Mouse (Mus musculus) kidney, embryonic 16.5 days (tissue): ENCODE measurements around the gene Selenok. TPM values are rescaled to one million over a fixed set of nuclear protein-coding genes. Genes with fewer than 3 reads are reported as not detected.
A peak's percentile ranks its signal among the peaks of the same experiment; 100 is the strongest.

Experiments used
- ATAC-seq: fragments of 200-750 bp; cut with Nextera tagmentation; 2 replicates; pipeline ENCODE4 v1.8.0; 2017; ENCODE audit warnings: moderate TSS enrichment; ENCODE audit not compliant: low FRiP score, low TSS enrichment
- H3K27ac ChIP-seq: fragments of 300-500 bp; sonication (generic); 2 replicates; pipeline ENCODE4 v1.5.1; 2014; ENCODE audit warnings: low read length
- H3K27me3 ChIP-seq: fragments of 300-500 bp; sonication (generic); 2 replicates; pipeline ENCODE4 v1.6.1; 2014; ENCODE audit warnings: low read length, control low read depth, mixed read lengths; ENCODE audit not compliant: insufficient read depth
- H3K36me3 ChIP-seq: fragments of 300-500 bp; sonication (generic); 2 replicates; pipeline ENCODE4 v1.6.1; 2014; ENCODE audit warnings: low read length, control low read depth, mixed read lengths; ENCODE audit not compliant: insufficient read depth
- H3K4me1 ChIP-seq: fragments of 300-500 bp; sonication (generic); 2 replicates; pipeline ENCODE4 v1.6.1; 2014; ENCODE audit warnings: low read length, control low read depth, mixed read lengths; ENCODE audit not compliant: insufficient read depth
- H3K4me2 ChIP-seq: fragments of 300-500 bp; sonication (generic); replicated peaks from 2 replicates; pipeline ENCODE4 v1.6.1; 2014; ENCODE audit warnings: low read depth, low read length
- H3K4me3 ChIP-seq: fragments of 300-500 bp; sonication (generic); 2 replicates; pipeline ENCODE4 v1.5.1; 2014; ENCODE audit warnings: mild to moderate bottlenecking, low read length
- H3K9ac ChIP-seq: fragments of 300-500 bp; sonication (generic); replicated peaks from 2 replicates; pipeline ENCODE4 v1.6.1; 2014; ENCODE audit warnings: low read length
- H3K9me3 ChIP-seq: fragments of 300-500 bp; sonication (generic); 2 replicates; pipeline ENCODE4 v1.6.1; 2016; ENCODE audit warnings: low read length, control low read depth
- WGBS: fragments of 180-500 bp; shearing (Covaris S2); extraction: QIAGEN DNeasy Blood & Tissue Kit; methylation state at CpG from one replicate; pipeline ENCODE4 v1.1.7; 2014; 5-methylcytosine and 5-hydroxymethylcytosine counted together
- polyA plus RNA-seq: library from polyadenylated mRNA; unstranded; fragments of >200 nt; fragmentation: Nextera tagmentation; extraction: Ambion mirVana; gene quantifications from 2 replicates; pipeline ENCODE4 v1.2.1, GENCODE M21; 2015

Gene Selenok
- polyA plus RNA-seq, 1 experiment from 2014 or later = 260 TPM

- H3K4me2 ChIP-seq = no peak overlapping the region
- H3K4me3 ChIP-seq = no peak overlapping the region
- no peak overlapping the region for H3K27ac ChIP-seq
- no peak overlapping the region for H3K9ac ChIP-seq
- H3K36me3 ChIP-seq = no peaks in the 10 kb centered on the region
- H3K9me3 ChIP-seq = no peaks in the 10 kb centered on the region
- no peaks in the 10 kb centered on the region for H3K4me1 ChIP-seq
- no peaks in the 10 kb centered on the region for H3K27me3 ChIP-seq
- no peak for ATAC-seq
These were observed 10.7 kb upstream of the Selenok start for GRCm38 (mm10) chr14:29957393-29957792.

- WGBS = 68% methylated on average over 7 of the region's 7 CpGs
- Histone ChIP-seq H3K4me3 (peak overlapping the region; percentile 79), H3K4me2 (peak overlapping the region; percentile 55), H3K4me1 (peaks cover 15% of the 10 kb centered on the region), H3K9ac (peak overlapping the region; percentile 51), H3K27me3 (no peaks in the 10 kb centered on the region), H3K9me3 (no peaks in the 10 kb centered on the region), H3K36me3 (peaks cover 26% of the 10 kb centered on the region), H3K27ac (peak overlapping the region; percentile 6)
- ATAC-seq = 0 out of 2 replicates have a peak, but pooled peaks have one; percentile 1
These were observed 497 bp upstream of the Selenok start for GRCm38 (mm10) chr14:29967611-29968010.

- Histone ChIP-seq H3K36me3 (peaks cover 52% of the 10 kb centered on the region), H3K27me3 (no peaks in the 10 kb centered on the region), H3K4me2 (no peak overlapping the region), H3K4me1 (peaks cover 15% of the 10 kb centered on the region), H3K9ac (no peak overlapping the region), H3K9me3 (no peaks in the 10 kb centered on the region), H3K4me3 (no peak overlapping the region), H3K27ac (no peak overlapping the region)
- no peak for ATAC-seq
- 96% methylated on average over 7 of the region's 7 CpGs for WGBS
These were observed 3.3 kb downstream of the Selenok start for GRCm38 (mm10) chr14:29971446-29971845.

- Histone ChIP-seq H3K9ac (no peak overlapping the region), H3K4me1 (peaks cover 15% of the 10 kb centered on the region), H3K27ac (no peak overlapping the region), H3K4me3 (no peak overlapping the region), H3K27me3 (no peaks in the 10 kb centered on the region), H3K4me2 (no peak overlapping the region), H3K9me3 (no peaks in the 10 kb centered on the region), H3K36me3 (peaks cover 52% of the 10 kb centered on the region)
- 93% methylated on average over 5 of the region's 5 CpGs for WGBS
- ATAC-seq = no peak
These were observed 3.9 kb downstream of the Selenok start for GRCm38 (mm10) chr14:29971993-29972392.

- Histone ChIP-seq H3K27me3 (no peaks in the 10 kb centered on the region), H3K9ac (no peak overlapping the region), H3K4me3 (no peak overlapping the region), H3K4me1 (peaks cover 10% of the 10 kb centered on the region), H3K27ac (no peak overlapping the region), H3K4me2 (no peak overlapping the region), H3K36me3 (peaks cover 51% of the 10 kb centered on the region), H3K9me3 (peaks cover 7% of the 10 kb centered on the region; the same call in 1 of the 2 replicates)
- 96% methylated on average over 6 of the region's 6 CpGs for WGBS
- no peak for ATAC-seq
These were observed 8.8 kb downstream of the Selenok start for GRCm38 (mm10) chr14:29976927-29977326.

GRCm38 (mm10) chr14:29978254-29979204, 10.4 kb downstream of the Selenok start, which contains the start of gene Actr8:
Actr8 (plus strand) TSS chr14:29978337.
- H3K27me3 ChIP-seq = no peaks in the 10 kb centered on the region
- peaks cover 10% of the 10 kb centered on the region for H3K4me1 ChIP-seq
- H3K27ac ChIP-seq = peak within 1 kb of the TSS; percentile 96
- peak; percentile 100 for ATAC-seq
- peak within 1 kb of the TSS; percentile 71 for H3K4me2 ChIP-seq
- peaks cover 7% of the 10 kb centered on the region; the same call in 1 of the 2 replicates for H3K9me3 ChIP-seq
- WGBS = 1% methylated on average over 44 of the region's 44 CpGs
- peaks cover 51% of the 10 kb centered on the region for H3K36me3 ChIP-seq
- H3K4me3 ChIP-seq = peak within 1 kb of the TSS; percentile 78
- H3K9ac ChIP-seq = peak within 1 kb of the TSS; percentile 93

GRCm38 (mm10) chr14:29980447-29981205, 12.5 kb downstream of the Selenok start:
- Histone ChIP-seq H3K9ac (no peak overlapping the region), H3K4me2 (no peak overlapping the region), H3K36me3 (peaks cover 56% of the 10 kb centered on the region), H3K9me3 (peaks cover 7% of the 10 kb centered on the region; the same call in 1 of the 2 replicates), H3K4me3 (no peak overlapping the region), H3K27me3 (no peaks in the 10 kb centered on the region), H3K27ac (no peak overlapping the region), H3K4me1 (peaks cover 10% of the 10 kb centered on the region)
- ATAC-seq = no peak
- 96% methylated on average over 10 of the region's 10 CpGs for WGBS

- Histone ChIP-seq H3K27me3 (no peaks in the 10 kb centered on the region), H3K27ac (no peak overlapping the region), H3K9me3 (peaks cover 1% of the 10 kb centered on the region; the same call in 1 of the 2 replicates), H3K4me2 (no peak overlapping the region), H3K4me1 (no peaks in the 10 kb centered on the region), H3K36me3 (peaks cover 95% of the 10 kb centered on the region), H3K4me3 (no peak overlapping the region), H3K9ac (no peak overlapping the region)
- ATAC-seq = no peak
- WGBS = 93% methylated on average over 4 of the region's 4 CpGs
These were observed 18.0 kb downstream of the Selenok start for GRCm38 (mm10) chr14:29986096-29986495.

- no peak overlapping the region for H3K4me3 ChIP-seq
- 97% methylated on average over 6 of the region's 6 CpGs for WGBS
- no peak for ATAC-seq
- H3K9ac ChIP-seq = no peak overlapping the region
- H3K4me1 ChIP-seq = no peaks in the 10 kb centered on the region
- H3K27ac ChIP-seq = no peak overlapping the region
- H3K9me3 ChIP-seq = no peaks in the 10 kb centered on the region
- H3K27me3 ChIP-seq = no peaks in the 10 kb centered on the region
- peaks cover 89% of the 10 kb centered on the region for H3K36me3 ChIP-seq
- no peak overlapping the region for H3K4me2 ChIP-seq
These were observed 19.2 kb downstream of the Selenok start for GRCm38 (mm10) chr14:29987276-29987675.
